Mouse (Mus musculus): ENCODE measurements around the gene Gm10803. TPM values are rescaled to one million over a fixed set of nuclear protein-coding genes. Genes with fewer than 3 reads are reported as not detected.
"Not testable (repeated sequence)": the region's sequence is repeated elsewhere in the genome, so short reads cannot be mapped to it uniquely, and the experiment has no call there.

Gene Gm10803
- total RNA-seq (2014; fragmentation: Nextera tagmentation) (not detected in 2 replicates), total RNA-seq (2017) (not detected in 2 replicates)

DNA sequence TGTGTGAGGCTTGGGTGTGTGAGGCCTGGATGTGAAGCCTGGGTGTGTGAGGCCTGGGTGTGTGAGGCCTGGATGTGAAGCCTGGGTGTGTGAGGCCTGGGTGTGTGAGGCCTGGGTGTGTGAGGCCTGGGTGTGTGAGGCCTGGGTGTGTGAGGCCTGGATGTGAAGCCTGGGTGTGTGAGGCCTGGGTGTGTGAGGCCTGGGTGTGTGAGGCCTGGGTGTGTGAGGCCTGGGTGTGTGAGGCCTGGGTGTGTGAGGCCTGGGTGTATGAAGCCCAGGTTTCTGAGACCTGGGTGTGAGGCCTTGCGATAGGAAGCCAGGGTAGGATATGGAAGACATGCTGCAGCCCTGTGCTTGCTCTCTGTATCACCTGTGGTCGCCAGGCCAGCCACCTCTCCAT, at the start of gene Gm10803:
Gene Gm10803 (plus strand): TSS at position 301 of the 400 bp plus-strand sequence.
- not testable (repeated sequence) for ATAC-seq (replicated peaks; ENCODE audit: low FRiP score, low TSS enrichment, poor library complexity, severe bottlenecking)

DNA sequence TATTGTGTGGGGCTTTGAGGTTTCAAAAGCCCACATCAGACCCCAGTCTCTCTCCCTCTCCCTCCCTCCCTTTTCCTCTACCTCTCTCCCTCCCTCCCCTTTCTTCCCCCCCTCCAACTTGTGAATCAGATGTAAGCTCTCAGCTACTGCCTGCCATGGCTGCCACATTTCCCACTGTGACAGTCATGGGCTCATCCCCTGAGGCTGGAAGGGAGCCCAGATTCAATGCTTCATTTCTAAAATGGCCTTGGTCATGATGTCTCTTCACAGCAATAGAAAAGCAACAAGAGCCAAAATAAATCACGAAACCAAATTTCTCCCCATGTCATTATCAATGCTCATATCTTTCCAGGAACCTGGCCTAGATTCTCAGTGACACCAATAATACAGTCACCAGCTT, 49.5 kb upstream of the Gm10803 start:
- no peak for ATAC-seq (replicated peaks; ENCODE audit: low FRiP score, low TSS enrichment, poor library complexity, severe bottlenecking)

GRCm38 (mm10) chr2:93512130-93512529, 48.2 kb upstream of the Gm10803 start:
- no peak for ATAC-seq (replicated peaks; ENCODE audit: low FRiP score, low TSS enrichment, poor library complexity, severe bottlenecking)

DNA sequence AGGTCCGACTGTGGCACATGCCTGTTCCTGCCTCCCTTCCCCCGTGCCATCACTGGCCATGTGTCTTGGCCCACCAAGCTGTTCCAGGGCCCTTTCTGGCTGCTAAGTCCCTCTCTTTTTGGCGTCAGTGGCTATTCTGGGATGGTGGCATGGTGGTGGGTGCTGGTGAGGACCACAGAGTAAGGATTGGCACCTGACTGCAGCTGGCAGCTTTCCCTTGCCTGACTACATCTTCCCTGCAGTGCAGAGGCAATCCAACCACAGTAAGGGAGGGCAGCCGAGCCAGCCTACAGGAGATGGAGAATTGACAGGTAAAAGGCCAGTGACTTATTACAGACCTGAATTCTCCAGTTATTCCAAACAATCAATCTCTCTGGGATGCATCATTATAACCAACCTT, 45.1 kb upstream of the Gm10803 start:
- no peak for ATAC-seq (replicated peaks; ENCODE audit: low FRiP score, low TSS enrichment, poor library complexity, severe bottlenecking)

DNA sequence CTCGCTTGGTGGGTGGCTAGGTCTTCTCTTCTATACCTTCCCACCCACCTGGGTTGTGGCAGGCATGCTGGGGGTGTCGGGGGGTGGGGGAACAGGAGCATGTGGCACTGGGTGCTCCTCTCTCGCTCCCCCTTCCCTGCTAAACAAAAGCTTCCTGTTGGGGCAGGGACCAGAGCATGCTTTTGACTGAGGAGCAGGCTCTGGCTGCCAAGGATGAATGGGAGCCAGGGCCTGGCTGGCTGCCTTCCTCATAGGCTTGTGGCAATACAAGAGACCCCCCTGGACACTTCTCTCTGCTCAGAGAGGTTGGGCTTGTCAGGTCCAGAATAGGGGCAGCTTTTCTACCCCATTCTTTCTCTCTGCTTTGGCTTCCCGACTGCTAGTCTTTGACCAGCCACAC, 39.3 kb upstream of the Gm10803 start:
- no peak for ATAC-seq (replicated peaks; ENCODE audit: low FRiP score, low TSS enrichment, poor library complexity, severe bottlenecking)

DNA sequence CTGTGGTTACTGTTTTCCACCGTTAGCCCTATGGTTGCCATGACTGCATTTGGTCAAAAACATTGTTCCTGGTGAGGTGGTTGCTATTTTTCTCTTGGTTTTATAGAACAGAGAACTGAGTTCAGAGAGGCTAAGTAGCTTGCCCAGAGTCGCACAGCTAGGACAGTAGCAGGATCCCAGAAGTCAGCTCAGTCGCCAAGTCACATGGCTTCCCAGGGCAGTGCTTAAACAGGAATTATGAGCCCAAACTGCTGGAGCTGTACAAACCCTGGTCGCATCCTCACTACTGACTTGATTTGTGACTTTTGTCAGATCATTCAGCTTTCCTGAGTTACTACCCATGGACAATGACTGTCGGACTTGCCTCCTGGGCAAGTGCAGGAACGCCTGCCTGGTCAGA, 38.8 kb upstream of the Gm10803 start:
- no peak for ATAC-seq (replicated peaks; ENCODE audit: low FRiP score, low TSS enrichment, poor library complexity, severe bottlenecking)

- no peak for ATAC-seq (replicated peaks; ENCODE audit: low FRiP score, low TSS enrichment, poor library complexity, severe bottlenecking)
Measured at GRCm38 (mm10) chr2:93522005-93522404, 38.4 kb upstream of the Gm10803 start.

GRCm38 (mm10) chr2:93525033-93525762, 35.2 kb upstream of the Gm10803 start:
- no peak for ATAC-seq (replicated peaks; ENCODE audit: low FRiP score, low TSS enrichment, poor library complexity, severe bottlenecking)

- no peak for ATAC-seq (replicated peaks; ENCODE audit: low FRiP score, low TSS enrichment, poor library complexity, severe bottlenecking)
Measured at GRCm38 (mm10) chr2:93529602-93530001, 30.8 kb upstream of the Gm10803 start.

DNA sequence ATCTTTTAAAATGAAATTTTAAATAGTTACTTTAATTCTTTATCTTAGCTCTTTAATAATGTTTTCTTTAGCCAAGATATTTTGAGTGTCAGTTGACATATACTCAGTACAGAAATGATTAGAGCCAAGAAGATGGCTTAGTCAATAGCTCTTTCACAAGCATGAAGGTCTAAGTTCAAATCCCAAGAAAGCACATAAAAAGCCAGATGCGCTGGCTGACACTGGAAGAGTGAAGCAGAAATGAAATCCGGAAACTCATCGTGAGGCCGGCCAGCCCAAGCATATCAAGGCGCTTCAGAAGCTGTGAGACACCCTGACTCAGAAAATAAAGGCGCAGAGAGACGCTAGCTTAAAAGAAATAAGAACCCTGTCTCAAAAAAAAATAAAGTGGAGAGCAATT, 26.5 kb upstream of the Gm10803 start:
- ATAC-seq (replicated peaks; ENCODE audit: low FRiP score, low TSS enrichment, poor library complexity, severe bottlenecking) = no peak

DNA sequence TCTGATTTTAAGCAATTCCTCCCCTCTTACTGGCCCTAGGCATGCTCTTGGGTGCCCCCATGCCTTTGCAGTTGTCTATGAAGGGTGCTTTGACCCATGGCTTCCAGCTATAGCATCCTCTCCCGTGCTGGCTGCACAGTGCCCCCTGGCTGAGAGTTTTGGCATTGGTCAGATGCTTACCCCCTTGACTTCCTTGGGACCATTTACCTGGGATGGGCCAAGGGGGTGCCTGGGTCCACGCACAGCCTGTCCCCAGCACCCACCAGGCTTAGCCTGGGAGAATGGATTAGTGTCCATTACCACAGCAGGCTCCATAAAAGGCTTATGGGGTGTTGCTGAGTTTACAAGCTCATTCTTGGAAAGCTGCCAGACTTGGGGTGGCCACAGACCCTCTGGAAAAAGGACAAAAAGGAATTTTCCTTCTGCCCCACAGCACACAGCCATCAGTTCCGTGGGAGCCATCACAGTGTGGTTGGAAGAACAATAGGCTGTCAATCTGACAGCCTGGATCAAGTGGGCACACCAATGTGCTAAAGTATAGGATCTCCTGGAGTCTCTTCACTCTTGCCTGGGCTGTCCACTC, 22.9 kb upstream of the Gm10803 start:
- ATAC-seq (replicated peaks; ENCODE audit: low FRiP score, low TSS enrichment, poor library complexity, severe bottlenecking) = no peak

DNA sequence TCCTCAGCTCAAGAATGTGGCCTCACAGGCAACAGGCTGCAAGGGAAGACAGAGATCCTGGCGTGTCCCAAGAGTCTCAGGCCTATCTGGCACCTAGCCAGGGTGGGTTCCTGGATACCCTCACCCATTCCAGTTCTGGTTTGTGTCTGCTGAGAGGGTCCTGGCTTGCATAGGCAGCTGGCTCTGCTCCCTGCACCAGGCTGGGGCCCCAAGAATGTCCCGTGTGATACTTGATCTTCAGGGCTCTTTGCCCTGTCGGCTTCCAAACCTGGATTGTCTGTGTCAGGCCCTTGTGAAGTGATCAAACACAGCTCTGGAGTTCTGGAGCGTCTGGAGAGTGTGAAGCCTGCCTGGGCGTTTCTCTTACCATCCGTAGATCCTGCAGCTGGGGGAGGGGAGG, 22.2 kb upstream of the Gm10803 start:
- ATAC-seq (replicated peaks; ENCODE audit: low FRiP score, low TSS enrichment, poor library complexity, severe bottlenecking) = no peak

DNA sequence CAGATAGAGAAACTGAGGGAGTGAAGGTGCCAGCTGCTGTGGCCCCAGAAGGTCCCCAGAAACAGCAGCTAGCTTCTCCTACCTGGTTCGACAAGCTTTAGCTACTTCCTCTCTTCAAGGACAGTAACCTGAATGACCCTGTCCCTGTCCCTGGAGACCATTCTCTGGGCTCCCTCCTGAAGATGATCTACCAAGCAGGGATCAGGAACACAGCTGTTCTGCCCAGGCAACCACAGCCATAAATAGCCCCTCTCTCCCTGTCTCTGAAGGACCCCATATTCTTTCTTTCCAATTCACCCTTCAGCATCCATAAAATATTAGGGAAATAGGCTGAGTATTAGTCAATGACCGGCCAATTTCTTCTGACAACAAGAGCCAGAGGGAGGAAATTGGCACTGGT, 18.6 kb upstream of the Gm10803 start:
- ATAC-seq (replicated peaks; ENCODE audit: low FRiP score, low TSS enrichment, poor library complexity, severe bottlenecking) = no peak

DNA sequence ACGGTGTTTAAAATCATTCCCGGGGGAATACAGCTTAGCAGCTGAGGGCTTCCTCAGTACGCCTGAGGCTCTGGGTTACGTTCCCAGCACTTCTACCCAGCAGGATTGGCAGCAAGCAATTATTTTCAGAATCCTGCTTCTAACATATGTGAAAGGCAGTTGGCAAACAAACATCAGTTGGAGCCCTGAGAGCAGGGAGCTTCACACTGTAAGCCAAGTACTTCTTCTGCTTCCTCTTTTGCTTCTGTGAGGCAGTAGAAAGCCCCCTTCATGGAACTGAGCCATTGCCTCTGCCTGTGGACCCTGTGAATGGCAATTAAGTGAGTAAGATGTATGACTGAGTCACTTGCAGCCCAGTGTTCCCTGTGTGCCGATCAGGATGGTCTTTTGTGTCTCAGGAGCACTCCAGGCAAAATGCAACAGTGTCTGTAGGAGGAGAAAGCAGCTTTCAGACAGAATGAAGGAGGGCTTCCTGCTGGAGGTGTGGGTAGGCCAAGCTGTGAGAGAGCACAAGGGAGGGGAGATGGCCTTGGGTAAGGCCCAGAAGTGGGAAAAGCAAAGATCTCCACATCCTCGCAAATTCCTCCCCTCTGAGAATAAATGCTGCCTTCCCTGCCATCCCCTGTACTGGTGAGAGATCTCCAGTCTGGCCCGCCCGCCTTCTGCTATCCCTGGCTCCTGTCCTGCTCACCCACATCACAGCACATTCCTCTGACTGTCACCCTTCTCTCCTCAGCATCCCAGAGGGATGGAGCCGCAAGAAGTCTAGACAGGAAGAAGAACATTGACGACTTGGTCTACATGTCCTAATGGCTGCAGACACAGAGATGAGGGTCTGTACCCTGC, 7.5 kb upstream of the Gm10803 start:
- no peak for ATAC-seq (replicated peaks; ENCODE audit: low FRiP score, low TSS enrichment, poor library complexity, severe bottlenecking)

- no peak for ATAC-seq (replicated peaks; ENCODE audit: low FRiP score, low TSS enrichment, poor library complexity, severe bottlenecking)
Measured at GRCm38 (mm10) chr2:93553905-93554304, 6.5 kb upstream of the Gm10803 start.

DNA sequence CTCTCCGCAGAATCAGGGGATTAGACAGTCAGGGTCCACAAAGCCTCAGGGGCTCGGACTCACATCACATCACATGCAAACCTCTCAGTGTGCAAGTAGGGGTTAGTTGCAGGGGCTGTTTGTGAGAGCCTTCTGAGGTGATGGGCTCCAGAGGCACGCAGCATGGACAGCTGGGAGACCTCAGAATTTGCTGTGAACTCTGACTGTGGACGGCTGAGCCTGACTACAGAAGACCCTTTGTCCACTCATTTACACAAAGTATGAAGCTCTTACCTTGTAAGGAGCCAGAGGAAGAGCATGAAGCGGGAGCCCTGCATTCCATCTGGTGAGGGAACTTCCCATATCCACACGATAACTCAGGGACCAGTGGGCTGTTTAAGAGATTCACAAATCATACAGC, 5.3 kb downstream of the Gm10803 start:
- no peak for ATAC-seq (replicated peaks; ENCODE audit: low FRiP score, low TSS enrichment, poor library complexity, severe bottlenecking)

DNA sequence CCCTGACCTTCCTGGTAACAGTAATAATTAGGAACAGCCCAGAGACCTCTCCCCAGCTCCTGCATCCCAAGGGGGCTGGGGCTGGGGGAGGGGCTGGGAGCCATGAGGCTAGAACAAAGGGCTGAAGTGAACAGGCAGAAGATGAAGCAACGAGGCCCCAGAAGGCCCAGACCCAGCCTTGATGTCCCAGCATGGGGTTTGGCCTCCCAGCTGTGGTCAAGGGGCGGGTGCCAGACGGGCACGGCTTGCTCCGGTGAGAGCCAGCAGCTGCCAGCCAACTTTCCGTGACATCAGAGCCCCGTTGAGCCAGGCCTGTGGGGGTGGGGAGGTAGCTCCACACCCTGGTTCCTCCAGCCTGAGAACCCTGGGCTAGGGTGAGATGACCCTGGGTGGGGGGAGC, 7.3 kb downstream of the Gm10803 start:
- ATAC-seq (replicated peaks; ENCODE audit: low FRiP score, low TSS enrichment, poor library complexity, severe bottlenecking) = no peak

- ATAC-seq (replicated peaks; ENCODE audit: low FRiP score, low TSS enrichment, poor library complexity, severe bottlenecking) = no peak
Measured at GRCm38 (mm10) chr2:93572565-93572964, 12.2 kb downstream of the Gm10803 start.

DNA sequence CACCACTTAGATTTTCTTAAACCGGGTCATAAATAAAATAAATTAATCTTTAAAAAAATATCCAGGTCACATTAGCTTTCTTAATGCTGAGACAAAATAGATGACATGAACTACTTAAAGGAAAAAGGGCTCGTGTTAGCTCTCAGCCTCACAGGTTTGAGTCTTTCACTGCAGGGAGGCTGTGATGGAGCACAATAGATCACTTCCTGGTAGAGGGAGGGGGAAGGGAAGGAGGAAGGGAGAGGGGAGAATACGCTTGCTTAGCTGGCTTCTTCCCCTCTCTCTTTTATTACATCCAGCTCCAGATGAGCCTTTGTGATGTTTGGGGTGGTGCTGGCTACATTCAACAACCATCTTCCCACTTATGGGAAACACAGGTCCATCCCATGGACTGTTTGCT, 20.9 kb downstream of the Gm10803 start:
- ATAC-seq (replicated peaks; ENCODE audit: low FRiP score, low TSS enrichment, poor library complexity, severe bottlenecking) = no peak

- ATAC-seq (replicated peaks; ENCODE audit: low FRiP score, low TSS enrichment, poor library complexity, severe bottlenecking) = no peak
Measured at GRCm38 (mm10) chr2:93585821-93586220, 25.5 kb downstream of the Gm10803 start.

All from megakaryocyte-erythroid progenitor cell, adult 5-6 weeks (primary cell).